In genomic region chr2:30966826-30967225, GRCm38 (mm10) we compare ENCODE assay signal across 8 mouse cellular contexts. TPM values are rescaled to one million over a fixed set of nuclear protein-coding genes. Genes with fewer than 3 reads are reported as not detected.
DNase-seq lines count a peak whose midpoint lies in the region; ATAC-seq and TF ChIP-seq lines count a peak whose summit lies in the region.

No protein-coding gene starts in this region.

- H3K4me1 ChIP-seq in thymus, adult 2 months (replicated peaks; ENCODE audit: control insufficient read depth, insufficient read depth, low read length): peaks cover 15% of the 10 kb centered on the region
- peaks cover 21% of the 10 kb centered on the region for H3K4me1 ChIP-seq in limb, embryonic 13.5 days
- H3K4me1 ChIP-seq in neural tube, embryonic 13.5 days (replicated peaks): peaks cover 29% of the 10 kb centered on the region

- DNase-seq in thymus, adult 2 months: peak; percentile 8
- DNase-seq in thymus, postnatal 25 days: no peak
- no peak for DNase-seq in MN1 (ENCODE audit: low spot score)
- no peak for DNase-seq in frontal cortex, postnatal 14 days (ENCODE audit: low spot score in 2 of 2)
- no peak for DNase-seq in kidney, adult 9 months

- no peak for TF ChIP-seq CTCF in thymus, adult 2 months (IDR thresholded peaks at IDR 0.05; ENCODE audit: borderline replicate concordance, control insufficient read depth, extremely low read depth, insufficient read depth, low read length, poor library complexity)

- peak; percentile 28; the same call in 1 of the 2 replicates for ATAC-seq in erythroblast, adult 5-6 weeks (replicated peaks; ENCODE audit: low FRiP score, poor library complexity, severe bottlenecking)
- ATAC-seq in limb, embryonic 13.5 days (ENCODE audit: low FRiP score, low read depth): no peak
- 0 out of 2 replicates have a peak, but pooled peaks have one; percentile 20 for ATAC-seq in neural tube, embryonic 13.5 days (ENCODE audit: low read depth)

- H3K4me2 ChIP-seq in limb, embryonic 13.5 days (replicated peaks): peak overlapping the region; percentile 96
- H3K4me2 ChIP-seq in neural tube, embryonic 13.5 days: peak overlapping the region; percentile 99

- TF ChIP-seq POLR2A in thymus, adult 2 months (IDR thresholded peaks at IDR 0.05; ENCODE audit: control insufficient read depth, extremely low read depth, insufficient read depth, low read length, poor library complexity): no peak

- H3K27ac ChIP-seq in thymus, adult 2 months (ENCODE audit: control insufficient read depth, insufficient read depth, low read length): no peak overlapping the region
- peak overlapping the region; percentile 44 for H3K27ac ChIP-seq in limb, embryonic 13.5 days
- H3K27ac ChIP-seq in neural tube, embryonic 13.5 days (replicated peaks): 0 out of 2 replicates have a peak overlapping the region, but pooled peaks have one; percentile 77

- peaks cover 14% of the 10 kb centered on the region for H3K36me3 ChIP-seq in thymus, adult 2 months (ENCODE audit: control insufficient read depth, insufficient read depth, low read length)
- peaks cover 57% of the 10 kb centered on the region for H3K36me3 ChIP-seq in limb, embryonic 13.5 days
- peaks cover 44% of the 10 kb centered on the region for H3K36me3 ChIP-seq in neural tube, embryonic 13.5 days

- no peaks in the 10 kb centered on the region for H3K27me3 ChIP-seq in thymus, adult 2 months (ENCODE audit: control insufficient read depth, insufficient read depth, low read length)
- H3K27me3 ChIP-seq in limb, embryonic 13.5 days: no peaks in the 10 kb centered on the region
- H3K27me3 ChIP-seq in neural tube, embryonic 13.5 days: no peaks in the 10 kb centered on the region

- H3K9ac ChIP-seq in limb, embryonic 13.5 days: peak overlapping the region; percentile 85
- peak overlapping the region; percentile 97 for H3K9ac ChIP-seq in neural tube, embryonic 13.5 days

- under 1% methylated on average over 16 of the region's 16 CpGs for WGBS in thymus, adult 2 months
- WGBS in limb, embryonic 13.5 days: 14% methylated on average over 16 of the region's 16 CpGs
- WGBS in neural tube, embryonic 13.5 days: 23% methylated on average over 16 of the region's 16 CpGs

- peak overlapping the region; percentile 95 for H3K4me3 ChIP-seq in thymus, adult 2 months (ENCODE audit: control insufficient read depth, insufficient read depth, low read length)
- H3K4me3 ChIP-seq in limb, embryonic 13.5 days: peak overlapping the region; percentile 98
- H3K4me3 ChIP-seq in neural tube, embryonic 13.5 days: peak overlapping the region; percentile 98

- H3K9me3 ChIP-seq in limb, embryonic 13.5 days: no peaks in the 10 kb centered on the region
- no peaks in the 10 kb centered on the region for H3K9me3 ChIP-seq in neural tube, embryonic 13.5 days

RNA-seq across cellular contexts. Expression of gene Tor1a, which starts 0.9 kb away (rescaled TPM):
- polyA plus RNA-seq in thymus, adult 2 months (2012; rRNA removed): 61.1 and 65.7 TPM in 2 replicates
- 13.6 and 14.4 TPM in 2 replicates for total RNA-seq in erythroblast, adult 5-6 weeks (2015; ENCODE audit: low replicate concordance)
- 15.8 and 45.9 TPM in 2 replicates for total RNA-seq in erythroblast, adult 5-6 weeks (2017; ENCODE audit: low replicate concordance)
- polyA plus RNA-seq in limb, embryonic 13.5 days (2015; fragmentation: Nextera tagmentation; extraction: Ambion mirVana): 82.7 and 91.4 TPM in 2 replicates
- 92.3 and 105 TPM in 2 replicates for polyA plus RNA-seq in neural tube, embryonic 13.5 days (2015; fragmentation: Nextera tagmentation; extraction: Ambion mirVana)

RNA-seq across cellular contexts. Expression of gene Tor1b, which starts 14.1 kb away (rescaled TPM):
- 35.5 and 41.7 TPM in 2 replicates for polyA plus RNA-seq in thymus, adult 2 months (2012; rRNA removed)
- total RNA-seq in erythroblast, adult 5-6 weeks (2015; ENCODE audit: low replicate concordance): 6.5 and 7.1 TPM in 2 replicates
- 10.8 and 12.7 TPM in 2 replicates for total RNA-seq in erythroblast, adult 5-6 weeks (2017; ENCODE audit: low replicate concordance)
- 33.0 and 33.5 TPM in 2 replicates for polyA plus RNA-seq in limb, embryonic 13.5 days (2015; fragmentation: Nextera tagmentation; extraction: Ambion mirVana)
- 14.9 and 16.3 TPM in 2 replicates for polyA plus RNA-seq in neural tube, embryonic 13.5 days (2015; fragmentation: Nextera tagmentation; extraction: Ambion mirVana)

RNA-seq across cellular contexts. Expression of gene BC005624, which starts 15.2 kb away (rescaled TPM):
- 29.8 and 37.9 TPM in 2 replicates for polyA plus RNA-seq in thymus, adult 2 months (2012; rRNA removed)
- total RNA-seq in erythroblast, adult 5-6 weeks (2015; ENCODE audit: low replicate concordance): 13.6 and 14.2 TPM in 2 replicates
- 14.8 and 30.1 TPM in 2 replicates for total RNA-seq in erythroblast, adult 5-6 weeks (2017; ENCODE audit: low replicate concordance)
- 59.7 and 59.9 TPM in 2 replicates for polyA plus RNA-seq in limb, embryonic 13.5 days (2015; fragmentation: Nextera tagmentation; extraction: Ambion mirVana)
- polyA plus RNA-seq in neural tube, embryonic 13.5 days (2015; fragmentation: Nextera tagmentation; extraction: Ambion mirVana): 92.3 and 95.2 TPM in 2 replicates

RNA-seq across cellular contexts. Expression of gene Usp20, which starts 15.3 kb away (rescaled TPM):
- polyA plus RNA-seq in thymus, adult 2 months (2012; rRNA removed): 21.0 and 24.9 TPM in 2 replicates
- total RNA-seq in erythroblast, adult 5-6 weeks (2015; ENCODE audit: low replicate concordance): 0.19 and 0.42 TPM in 2 replicates
- total RNA-seq in erythroblast, adult 5-6 weeks (2017; ENCODE audit: low replicate concordance): 0.60 and 0.84 TPM in 2 replicates
- 21.6 and 22.9 TPM in 2 replicates for polyA plus RNA-seq in limb, embryonic 13.5 days (2015; fragmentation: Nextera tagmentation; extraction: Ambion mirVana)
- 48.9 and 49.6 TPM in 2 replicates for polyA plus RNA-seq in neural tube, embryonic 13.5 days (2015; fragmentation: Nextera tagmentation; extraction: Ambion mirVana)

RNA-seq across cellular contexts. Expression of gene Ptges, which starts 37.2 kb away (rescaled TPM):
- polyA plus RNA-seq in thymus, adult 2 months (2012; rRNA removed): 10.1 and 12.3 TPM in 2 replicates
- 0.38 and 2.1 TPM in 2 replicates for total RNA-seq in erythroblast, adult 5-6 weeks (2015; ENCODE audit: low replicate concordance)
- 0.42 and 2.3 TPM in 2 replicates for total RNA-seq in erythroblast, adult 5-6 weeks (2017; ENCODE audit: low replicate concordance)
- 14.1 and 16.4 TPM in 2 replicates for polyA plus RNA-seq in limb, embryonic 13.5 days (2015; fragmentation: Nextera tagmentation; extraction: Ambion mirVana)
- 2.4 and 2.7 TPM in 2 replicates for polyA plus RNA-seq in neural tube, embryonic 13.5 days (2015; fragmentation: Nextera tagmentation; extraction: Ambion mirVana)
